Mouse (Mus musculus) brain, embryonic 14.5 days (tissue): Measurements from ENCODE around the gene Rab40b.

ENCODE experiments used
- CTCF ChIP-seq: fragments of 200-500 bp; IDR thresholded peaks from 2 replicates; pipeline ENCODE4 v1.5.1; 2012; ENCODE audit warnings: inconsistent platforms, mild to moderate bottlenecking, moderate library complexity, borderline replicate concordance; ENCODE audit not compliant: insufficient read depth, insufficient read length; ENCODE audit errors: extremely low read depth
- POLR2A ChIP-seq: fragments of 200-500 bp; IDR thresholded peaks from 2 replicates; pipeline ENCODE4 v1.6.1; 2012; ENCODE audit warnings: mild to moderate bottlenecking, inconsistent platforms, borderline replicate concordance; ENCODE audit not compliant: poor library complexity, insufficient read depth, insufficient read length, severe bottlenecking; ENCODE audit errors: extremely low read depth

- TF ChIP-seq CTCF (no peak), POLR2A (no peak)
These were observed 46.4 kb upstream of the Rab40b start, which contains the start of gene Fn3k for GRCm38 (mm10) chr11:121434156-121435155.
